In the genomic region with DNA sequence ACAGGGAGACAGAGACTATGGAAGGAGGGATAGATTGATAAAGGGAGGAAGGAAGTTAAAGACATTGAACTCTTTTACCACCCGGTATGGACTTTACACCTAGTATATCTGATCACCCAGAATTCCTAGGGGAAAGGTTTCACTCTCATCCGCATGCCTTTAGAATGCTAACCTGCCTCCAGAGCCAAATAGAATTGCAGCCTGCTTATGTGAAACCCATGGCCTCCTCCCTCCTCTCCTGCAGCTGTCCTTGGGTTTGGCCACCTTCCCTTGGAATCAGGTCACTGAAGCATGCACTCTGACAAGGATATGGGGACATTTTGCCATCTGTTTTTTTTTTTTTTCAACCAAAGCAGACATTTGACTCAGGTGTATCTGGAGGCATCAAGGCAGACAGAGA, we compare ENCODE assay signal across 19 mouse cellular contexts. TPM values are rescaled to one million over a fixed set of nuclear protein-coding genes. Genes with fewer than 3 reads are reported as not detected.
DNase-seq lines count a peak whose midpoint lies in the region; ATAC-seq lines count a peak whose summit lies in the region.
"Had no signal": no experiment of that assay in that cellular context is flagged by ENCODE, and none has a peak within 500 bp of the region (broad histone marks: within the 10 kb centered on the region; RNA-seq: fewer than 3 reads in every experiment).

No protein-coding gene starts in this region.

- WGBS in intestine, embryonic 15.5 days = 63% methylated on average over 2 of the region's 2 CpGs
- WGBS in intestine, embryonic 16.5 days = 69% methylated on average over 2 of the region's 2 CpGs

- H3K4me3 ChIP-seq in intestine, embryonic 15.5 days (replicated peaks) = no peak overlapping the region
- H3K4me3 ChIP-seq in intestine, embryonic 16.5 days (ENCODE audit: low read length) = no peak overlapping the region
- H3K4me3 ChIP-seq: embryonic facial prominence, embryonic 15.5 days; forebrain, embryonic 10.5 days; heart, embryonic 15.5 days; hindbrain, embryonic 10.5 days; neural tube, embryonic 13.5 days had no signal

- H3K36me3 ChIP-seq in intestine, embryonic 15.5 days = no peaks in the 10 kb centered on the region
- no peaks in the 10 kb centered on the region for H3K36me3 ChIP-seq in intestine, embryonic 16.5 days (ENCODE audit: control insufficient read depth, insufficient read depth, low read length)
- H3K36me3 ChIP-seq: embryonic facial prominence, embryonic 15.5 days; forebrain, embryonic 10.5 days; heart, embryonic 15.5 days; hindbrain, embryonic 10.5 days; neural tube, embryonic 13.5 days had no signal

- DNase-seq in Muller cell, postnatal 12 days (ENCODE audit: inconsistent ontology term) = peak; percentile 17
- DNase-seq in brain, adult 2 months (ENCODE audit: low read depth, low spot score) = peak; percentile 60
- peak; percentile 72 to 75 for DNase-seq in cerebellum, postnatal 14 days
- DNase-seq in embryo, embryonic 10 days (ENCODE audit: low spot score) = no peak
- DNase-seq in c-Kit-positive CD71-positive TER-119-positive erythroid progenitor cells, embryonic 14.5 days (ENCODE audit: low spot score) = no peak
- DNase-seq: layer of hippocampus, adult 9-11 months; lung, adult 2 months; lung, postnatal 36 days; right cerebral cortex, postnatal 14 days; thymus, postnatal 36 days had no signal

- H3K9me3 ChIP-seq in intestine, embryonic 15.5 days = no peaks in the 10 kb centered on the region
- H3K9me3 ChIP-seq in intestine, embryonic 16.5 days (ENCODE audit: control insufficient read depth, low read length) = no peaks in the 10 kb centered on the region
- H3K9me3 ChIP-seq: embryonic facial prominence, embryonic 15.5 days; forebrain, embryonic 10.5 days; heart, embryonic 15.5 days; hindbrain, embryonic 10.5 days; neural tube, embryonic 13.5 days had no signal

- H3K27me3 ChIP-seq in intestine, embryonic 15.5 days (replicated peaks) = no peaks in the 10 kb centered on the region
- no peaks in the 10 kb centered on the region for H3K27me3 ChIP-seq in intestine, embryonic 16.5 days (replicated peaks; ENCODE audit: control insufficient read depth, insufficient read depth, low read length)
- H3K27me3 ChIP-seq: embryonic facial prominence, embryonic 15.5 days; neural tube, embryonic 13.5 days had no signal

- H3K4me2 ChIP-seq in intestine, embryonic 15.5 days (replicated peaks) = no peak overlapping the region
- no peak overlapping the region for H3K4me2 ChIP-seq in intestine, embryonic 16.5 days (ENCODE audit: low read depth, low read length)
- H3K4me2 ChIP-seq: embryonic facial prominence, embryonic 15.5 days; heart, embryonic 15.5 days; midbrain, embryonic 11.5 days; neural tube, embryonic 13.5 days had no signal

- H3K9ac ChIP-seq in intestine, embryonic 15.5 days = no peak overlapping the region
- no peak overlapping the region for H3K9ac ChIP-seq in intestine, embryonic 16.5 days (ENCODE audit: low read depth, low read length)
- H3K9ac ChIP-seq: embryonic facial prominence, embryonic 15.5 days; heart, embryonic 15.5 days; neural tube, embryonic 13.5 days had no signal

- no peaks in the 10 kb centered on the region for H3K4me1 ChIP-seq in intestine, embryonic 15.5 days (replicated peaks)
- H3K4me1 ChIP-seq in intestine, embryonic 16.5 days (ENCODE audit: control insufficient read depth, insufficient read depth, low read length) = no peaks in the 10 kb centered on the region

- H3K27ac ChIP-seq in intestine, embryonic 15.5 days = no peak overlapping the region
- H3K27ac ChIP-seq in intestine, embryonic 16.5 days (ENCODE audit: low read length) = no peak overlapping the region
- H3K27ac ChIP-seq: embryonic facial prominence, embryonic 15.5 days; forebrain, embryonic 10.5 days; heart, embryonic 15.5 days; hindbrain, embryonic 10.5 days; neural tube, embryonic 13.5 days had no signal

- 0 out of 2 replicates have a peak, but pooled peaks have one; percentile 36 for ATAC-seq in intestine, embryonic 15.5 days
- no peak; the same call in 1 of the 2 replicates for ATAC-seq in intestine, embryonic 16.5 days
- ATAC-seq: inflammation-experienced regulatory T-cells, adult 6 months had no signal

RNA-seq across cellular contexts. Expression of gene Lrtm1, which starts 3.3 kb away (rescaled TPM):
- polyA plus RNA-seq in intestine, embryonic 15.5 days (2015; fragmentation: Nextera tagmentation; extraction: Ambion mirVana) = not detected in 2 replicates
- polyA plus RNA-seq in intestine, embryonic 16.5 days (2015; fragmentation: Nextera tagmentation; extraction: Ambion mirVana) = 0.01 TPM in 1 of 2 replicates, not detected in the other
- polyA plus RNA-seq: inflammation-experienced regulatory T-cells, adult 6 months had no signal

Comparison
In these comparisons a context has a peak if more than half of its experiments do, and no peak if none do; other contexts are left out.
1. DNase-seq: peak in Muller cell, postnatal 12 days (single experiment), brain, adult 2 months (single experiment) and cerebellum, postnatal 14 days (2 of 2); none in embryo, embryonic 10 days (single experiment) and c-Kit-positive CD71-positive TER-119-positive erythroid progenitor cells, embryonic 14.5 days (single experiment).